ENCODE assay signal across 19 mouse cellular contexts in genomic region chr3:30548928-30549327, GRCm38 (mm10). TPM values are rescaled to one million over a fixed set of nuclear protein-coding genes. Genes with fewer than 3 reads are reported as not detected.
DNase-seq lines count a peak whose midpoint lies in the region; ATAC-seq lines count a peak whose summit lies in the region.
"Had no signal": no experiment of that assay in that cellular context is flagged by ENCODE, and none has a peak within 500 bp of the region (broad histone marks: within the 10 kb centered on the region; RNA-seq: fewer than 3 reads in every experiment).

No protein-coding gene starts in this region.

- intact Hi-C loops in heart, postnatal 10 days (cut with DNase I): loop anchor here (10.0 kb wide), 2 partner anchors 734 to 1514 kb away; no protein-coding TSS in a partner anchor
- intact Hi-C loops in heart, postnatal 25 days (cut with DNase I): loop anchor here (10.0 kb wide), 1 partner anchor 804 kb away; no protein-coding TSS in a partner anchor

- H3K27me3 ChIP-seq in limb, embryonic 12.5 days: no peaks in the 10 kb centered on the region
- H3K27me3 ChIP-seq in limb, embryonic 10.5 days (ENCODE audit: low read depth, poor library complexity, severe bottlenecking): no peaks in the 10 kb centered on the region
- H3K27me3 ChIP-seq: kidney, embryonic 15.5 days; limb, embryonic 13.5 days had no signal

- 60% methylated on average over 7 of the region's 7 CpGs for WGBS in limb, embryonic 12.5 days
- WGBS in limb, embryonic 10.5 days: 80% methylated on average over 7 of the region's 7 CpGs

- H3K27ac ChIP-seq in limb, embryonic 12.5 days: peak overlapping the region; percentile 23; the same call in 1 of the 2 replicates
- H3K27ac ChIP-seq in limb, embryonic 10.5 days: no peak overlapping the region
- H3K27ac ChIP-seq in brown adipose tissue, adult 24 weeks (replicated peaks; ENCODE audit: low read depth, low read length): peak overlapping the region; percentile 18; the same call in 1 of the 2 replicates
- H3K27ac ChIP-seq: kidney, embryonic 15.5 days; limb, embryonic 13.5 days had no signal

- no peak for ATAC-seq in limb, embryonic 12.5 days (ENCODE audit: insufficient number of reproducible peaks, insufficient read depth, low FRiP score, low TSS enrichment, low read depth)
- ATAC-seq: CD4-positive, CD25-positive, alpha-beta regulatory T cell, adult 4 months; forebrain, embryonic 16.5 days; liver, postnatal 0 days had no signal

- H3K36me3 ChIP-seq in limb, embryonic 12.5 days: no peaks in the 10 kb centered on the region
- no peaks in the 10 kb centered on the region for H3K36me3 ChIP-seq in limb, embryonic 10.5 days
- H3K36me3 ChIP-seq: kidney, embryonic 15.5 days; limb, embryonic 13.5 days had no signal

- DNase-seq in heart, postnatal 10 days: peak; percentile 57 to 65
- no peak for DNase-seq in heart, postnatal 25 days (ENCODE audit: low spot score)
- DNase-seq in limb, embryonic 10.5 days (ENCODE audit: low spot score): no peak
- DNase-seq in adipocyte (ENCODE audit: low spot score): peak; percentile 21
- DNase-seq in gastrocnemius, postnatal 10 days: no peak
- DNase-seq in adrenal gland, postnatal 4 days (ENCODE audit: low spot score in 2 of 2): no peak
- DNase-seq: adrenal gland, postnatal 10 days; cerebellum, postnatal 14 days; gastrocnemius, postnatal 14 days; liver, postnatal 0 days had no signal

- H3K9ac ChIP-seq in limb, embryonic 12.5 days (replicated peaks): no peak overlapping the region
- H3K9ac ChIP-seq: kidney, embryonic 15.5 days; limb, embryonic 13.5 days; liver, postnatal 0 days had no signal

- H3K4me1 ChIP-seq in limb, embryonic 12.5 days (replicated peaks): peaks cover 29% of the 10 kb centered on the region
- peaks cover 33% of the 10 kb centered on the region for H3K4me1 ChIP-seq in limb, embryonic 10.5 days
- peaks cover 8% of the 10 kb centered on the region; the same call in 1 of the 2 replicates for H3K4me1 ChIP-seq in brown adipose tissue, adult 24 weeks (ENCODE audit: control insufficient read depth, insufficient read depth, insufficient read length, low read length)

- H3K4me2 ChIP-seq in limb, embryonic 12.5 days: no peak overlapping the region
- H3K4me2 ChIP-seq: kidney, embryonic 15.5 days; limb, embryonic 13.5 days had no signal

- no peaks in the 10 kb centered on the region for H3K9me3 ChIP-seq in limb, embryonic 12.5 days
- no peaks in the 10 kb centered on the region for H3K9me3 ChIP-seq in limb, embryonic 10.5 days (replicated peaks)
- H3K9me3 ChIP-seq: kidney, embryonic 15.5 days; limb, embryonic 13.5 days had no signal

- no peak overlapping the region for H3K4me3 ChIP-seq in limb, embryonic 12.5 days (replicated peaks)
- H3K4me3 ChIP-seq in limb, embryonic 10.5 days: no peak overlapping the region
- no peak overlapping the region for H3K4me3 ChIP-seq in brown adipose tissue, adult 24 weeks (ENCODE audit: insufficient read depth, low read depth, low read length)
- H3K4me3 ChIP-seq: kidney, embryonic 15.5 days; limb, embryonic 13.5 days had no signal

RNA-seq across cellular contexts. Expression of gene Mecom, which starts 1.1 kb away (rescaled TPM):
- 10 to 100 TPM; 27.4 to 35.8 TPM for total RNA-seq in heart, postnatal 10 days (2021)
- 10 to 100 TPM; 18.6 to 21.2 TPM for total RNA-seq in heart, postnatal 25 days (2021)
- polyA plus RNA-seq in limb, embryonic 12.5 days (2016; fragmentation: Nextera tagmentation; extraction: Ambion mirVana): 187 TPM in 2 replicates
- polyA plus RNA-seq in limb, embryonic 10.5 days (2016; fragmentation: Nextera tagmentation; extraction: Ambion mirVana): 167 and 217 TPM in 2 replicates
- 6.1 and 9.2 TPM in 2 replicates for polyA plus RNA-seq in brown adipose tissue, adult 24 weeks (2012; ENCODE audit: insufficient read depth, insufficient read length, missing spikeins)
- 10 to 100 TPM; 10.1 to 14.5 TPM for total RNA-seq in gastrocnemius, postnatal 10 days (2021)
- 10 to 100 TPM; 14.7 to 41.9 TPM for total RNA-seq in adrenal gland, postnatal 4 days (2021)
- total RNA-seq: monocyte, adult 5-6 weeks had no signal

RNA-seq across cellular contexts. Expression of gene Actrt3, which starts 50.8 kb away (rescaled TPM):
- not detected for total RNA-seq in heart, postnatal 10 days (2021)
- not detected for total RNA-seq in heart, postnatal 25 days (2021)
- polyA plus RNA-seq in limb, embryonic 12.5 days (2016; fragmentation: Nextera tagmentation; extraction: Ambion mirVana): 0.10 TPM in 1 of 2 replicates, not detected in the other
- polyA plus RNA-seq in limb, embryonic 10.5 days (2016; fragmentation: Nextera tagmentation; extraction: Ambion mirVana): 0.08 TPM in 1 of 2 replicates, not detected in the other
- polyA plus RNA-seq in brown adipose tissue, adult 24 weeks (2012; ENCODE audit: insufficient read depth, insufficient read length, missing spikeins): not detected in 2 replicates
- total RNA-seq in gastrocnemius, postnatal 10 days (2021): not detected
- total RNA-seq in adrenal gland, postnatal 4 days (2021): not detected
- total RNA-seq: adrenal gland, postnatal 10 days; gastrocnemius, postnatal 14 days; megakaryocyte-erythroid progenitor cell, adult 5-6 weeks; monocyte, adult 5-6 weeks had no signal
- polyA plus RNA-seq: heart, postnatal 0 days; kidney, embryonic 15.5 days; liver, postnatal 0 days had no signal

RNA-seq across cellular contexts. Expression of gene Mynn, which starts 52.9 kb away (rescaled TPM):
- total RNA-seq in heart, postnatal 10 days (2021): 10 to 100 TPM; 14.7 to 18.5 TPM
- total RNA-seq in heart, postnatal 25 days (2021): 10 to 100 TPM; 16.4 to 18.1 TPM
- polyA plus RNA-seq in limb, embryonic 12.5 days (2016; fragmentation: Nextera tagmentation; extraction: Ambion mirVana): 36.3 and 37.9 TPM in 2 replicates
- polyA plus RNA-seq in limb, embryonic 10.5 days (2016; fragmentation: Nextera tagmentation; extraction: Ambion mirVana): 27.1 and 32.2 TPM in 2 replicates
- 7.3 and 11.2 TPM in 2 replicates for polyA plus RNA-seq in brown adipose tissue, adult 24 weeks (2012; ENCODE audit: insufficient read depth, insufficient read length, missing spikeins)
- total RNA-seq in gastrocnemius, postnatal 10 days (2021): 10 to 100 TPM; 11.7 to 15.0 TPM
- total RNA-seq in adrenal gland, postnatal 4 days (2021): 10 to 100 TPM; 30.0 to 42.3 TPM

Comparison
In these comparisons a context has a peak if more than half of its experiments do, and no peak if none do; other contexts are left out.
1. DNase-seq: peak in heart, postnatal 10 days (2 of 2) and adipocyte (single experiment); none in heart, postnatal 25 days (single experiment), limb, embryonic 10.5 days (single experiment), gastrocnemius, postnatal 10 days (single experiment) and adrenal gland, postnatal 4 days (0 of 2).